Mouse (Mus musculus) lung, adult 2 months (tissue): ENCODE measurements at regions not wholly inside any gene's neighbourhood (a gene's known extent, or its start where the extent isn't known, plus 50 kb on each side); places are given as distances from the start of the nearest gene placed in this dataset.

ENCODE experiments used
- DNase-seq: peaks from one replicate; pipeline ENCODE4 v3.0.0; 2022
- H3K4me1 ChIP-seq: fragments of 200-500 bp; 2 replicates; pipeline ENCODE4 v1.6.1; 2011; ENCODE audit warnings: low read length; ENCODE audit not compliant: control insufficient read depth, insufficient read depth
- H3K4me3 ChIP-seq: fragments of 200-500 bp; replicated peaks from 2 replicates; pipeline ENCODE3; 2011; ENCODE audit warnings: low read depth, mild to moderate bottlenecking, control low read depth, low read length; ENCODE audit errors: extremely low read depth
- CTCF ChIP-seq: fragments of 200-500 bp; IDR thresholded peaks from 2 replicates; pipeline ENCODE4 v1.5.1; 2011; ENCODE audit warnings: mild to moderate bottlenecking, low read length, control low read depth; ENCODE audit not compliant: insufficient read depth
- POLR2A ChIP-seq: fragments of 200-500 bp; IDR thresholded peaks from 2 replicates; pipeline ENCODE4 v1.6.1; 2011; ENCODE audit warnings: low read depth, mild to moderate bottlenecking, control low read depth, low read length, borderline replicate concordance; ENCODE audit errors: extremely low read depth
- WGBS: fragments of 180-500 bp; shearing (Covaris S2); methylation state at CpG from one replicate; pipeline ENCODE4 v1.1.7; 2018; 5-methylcytosine and 5-hydroxymethylcytosine counted together

- H3K4me3 ChIP-seq, result no peak overlapping the region
- no peak for DNase-seq
- H3K4me1 ChIP-seq, result 0 out of 2 replicates have a peak, but pooled peaks cover 5% of the 10 kb centered on the region
- no peak for TF ChIP-seq POLR2A
- no peak for TF ChIP-seq CTCF
- WGBS, result 56% methylated on average over 7 of the region's 7 CpGs
Observed at GRCm38 (mm10) chr3:149291473-149291872, 301.1 kb upstream of the Adgrl2 start.

DNA sequence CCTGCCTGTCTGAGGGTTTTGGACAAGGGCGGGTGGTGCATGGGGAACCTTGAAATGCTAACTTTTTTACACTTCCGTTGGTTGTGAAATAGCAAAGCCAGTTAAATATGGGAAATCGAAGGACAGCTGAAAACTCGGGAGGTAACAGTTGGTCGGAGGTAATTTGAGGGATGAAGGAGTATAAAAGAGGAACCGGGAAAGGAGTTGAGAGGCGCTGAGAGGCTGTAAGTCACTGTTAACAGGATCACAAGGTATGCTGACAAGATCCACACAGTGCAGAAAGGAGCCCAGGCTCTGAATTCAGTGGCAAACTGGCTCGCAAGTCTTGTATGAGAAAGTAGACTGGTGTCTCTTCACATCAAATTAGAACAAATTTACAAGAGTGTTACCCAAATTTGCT, 299.9 kb upstream of the Adgrl2 start:
- Histone ChIP-seq H3K4me3 (no peak overlapping the region), H3K4me1 (0 out of 2 replicates have a peak, but pooled peaks cover 2% of the 10 kb centered on the region)
- WGBS, result 74% methylated on average over 8 of the region's 8 CpGs
- TF ChIP-seq POLR2A (no peak), CTCF (no peak)
- no peak for DNase-seq

GRCm38 (mm10) chr3:149287080-149287479, 296.7 kb upstream of the Adgrl2 start:
- H3K4me3 ChIP-seq, result no peak overlapping the region
- TF ChIP-seq CTCF, result no peak
- no peak for TF ChIP-seq POLR2A
- no peaks in the 10 kb centered on the region for H3K4me1 ChIP-seq
- 89% methylated on average over 4 of the region's 4 CpGs for WGBS
- no peak for DNase-seq

DNA sequence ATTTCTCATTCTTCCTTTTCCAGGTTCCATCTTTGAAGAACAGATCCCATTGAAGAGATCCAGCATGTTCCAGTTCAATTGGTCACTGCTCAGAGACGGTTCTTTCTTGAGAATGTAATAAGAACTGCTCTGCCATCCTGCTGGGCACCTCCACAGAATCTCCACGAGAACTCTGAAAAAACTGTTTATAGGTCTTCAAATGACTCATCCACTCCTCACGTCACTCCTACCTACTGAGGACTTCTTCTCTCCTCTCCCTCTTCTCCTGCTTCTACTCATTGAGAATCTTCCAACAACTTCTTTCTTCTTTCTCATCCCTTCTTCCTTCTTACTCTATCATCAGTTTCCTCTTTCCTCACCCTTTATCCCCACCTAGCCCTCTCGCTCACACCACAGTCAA, 294.6 kb upstream of the Adgrl2 start:
- 85% methylated on average over 4 of the region's 4 CpGs for WGBS
- no peak for TF ChIP-seq POLR2A
- TF ChIP-seq CTCF, result no peak

GRCm38 (mm10) chr3:149280807-149281789, 290.7 kb upstream of the Adgrl2 start:
- H3K4me1 ChIP-seq, result peaks cover 3% of the 10 kb centered on the region; the same call in 1 of the 2 replicates
- no peak overlapping the region for H3K4me3 ChIP-seq
- TF ChIP-seq POLR2A (no peak), CTCF (no peak)
- 56% methylated on average over 9 of the region's 9 CpGs for WGBS
- no peak for DNase-seq

More for the DNA sequence above, 294.6 kb upstream of the Adgrl2 start:
- Histone ChIP-seq H3K4me1 (peaks cover 3% of the 10 kb centered on the region; the same call in 1 of the 2 replicates), H3K4me3 (no peak overlapping the region)
- DNase-seq, result no peak

DNA sequence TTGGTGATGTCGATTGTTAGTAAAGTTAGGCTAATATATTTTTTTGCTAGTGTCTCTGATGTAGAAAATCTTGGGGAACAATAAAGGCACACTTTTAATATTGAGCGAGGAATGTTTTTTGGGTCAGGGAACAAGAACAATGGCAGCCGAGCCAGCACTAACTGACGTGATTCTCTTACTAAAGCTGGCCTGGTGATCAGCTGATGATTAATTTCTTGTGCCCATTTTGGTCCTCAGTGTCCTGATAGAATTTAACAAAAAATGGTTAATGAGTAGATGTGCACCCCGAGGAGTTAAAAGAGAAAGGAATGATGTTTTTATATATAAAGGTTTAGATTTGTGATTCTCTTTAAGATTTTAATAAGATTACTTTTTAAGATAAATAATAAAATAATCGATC, 289.0 kb upstream of the Adgrl2 start:
- WGBS, result 90% methylated on average over 6 of the region's 6 CpGs
- DNase-seq, result no peak
- TF ChIP-seq POLR2A, result no peak
- no peak for TF ChIP-seq CTCF
- no peak overlapping the region for H3K4me3 ChIP-seq
- peaks cover 3% of the 10 kb centered on the region; the same call in 1 of the 2 replicates for H3K4me1 ChIP-seq

DNA sequence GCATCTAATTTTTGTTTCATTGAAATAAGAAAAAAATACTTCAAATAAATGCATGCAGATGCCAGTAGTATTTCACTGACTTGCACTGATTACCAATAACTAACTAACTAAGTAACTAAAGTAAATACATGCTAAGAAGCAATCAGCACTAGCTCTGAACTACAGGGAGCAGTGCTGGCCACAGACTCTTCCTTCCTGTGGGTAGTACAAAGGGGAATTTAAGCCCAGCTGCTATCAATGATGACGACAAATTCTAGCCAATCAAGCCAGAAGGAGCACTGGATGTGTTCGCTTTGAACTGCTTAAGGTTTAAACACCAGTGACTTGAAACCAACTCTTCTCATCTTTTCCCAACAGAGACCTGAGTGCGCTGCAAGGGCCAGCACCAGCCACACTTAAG, 287.5 kb upstream of the Adgrl2 start:
- WGBS, result 56% methylated on average over 3 of the region's 3 CpGs
- H3K4me3 ChIP-seq, result no peak overlapping the region
- no peak for TF ChIP-seq CTCF
- TF ChIP-seq POLR2A, result no peak
- no peak for DNase-seq
- H3K4me1 ChIP-seq, result peaks cover 3% of the 10 kb centered on the region; the same call in 1 of the 2 replicates

DNA sequence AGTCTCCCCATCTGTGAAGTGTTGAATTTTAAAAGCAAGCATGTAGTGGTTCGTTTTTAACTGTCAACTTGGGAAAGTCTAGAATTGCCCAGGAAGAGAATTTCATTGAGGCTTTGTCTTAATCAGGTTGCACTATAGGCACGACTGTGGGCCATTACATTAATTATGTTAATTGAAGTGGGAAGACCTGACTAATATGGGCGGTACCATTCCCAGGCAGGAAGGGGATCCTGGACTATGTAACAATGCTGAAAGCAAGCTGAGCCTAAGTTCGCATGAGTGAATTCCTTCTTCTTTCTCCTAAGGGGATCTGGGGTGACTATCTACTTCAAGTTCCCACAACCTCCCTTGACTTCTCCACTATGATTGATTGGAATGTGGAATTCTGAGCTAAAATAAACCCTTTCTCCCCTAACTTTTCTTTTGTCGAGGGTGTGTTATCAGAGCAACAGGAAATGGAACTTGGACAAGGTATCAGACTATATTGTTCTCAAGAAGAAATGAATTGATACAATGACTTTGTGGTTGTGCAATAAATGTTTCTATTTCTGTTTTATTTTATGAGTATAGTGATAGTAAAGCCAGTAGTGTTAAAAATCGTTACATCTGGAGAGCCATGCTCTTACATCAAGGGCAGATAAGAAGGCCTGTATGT, 285.2 kb upstream of the Adgrl2 start:
- no peak for DNase-seq

DNA sequence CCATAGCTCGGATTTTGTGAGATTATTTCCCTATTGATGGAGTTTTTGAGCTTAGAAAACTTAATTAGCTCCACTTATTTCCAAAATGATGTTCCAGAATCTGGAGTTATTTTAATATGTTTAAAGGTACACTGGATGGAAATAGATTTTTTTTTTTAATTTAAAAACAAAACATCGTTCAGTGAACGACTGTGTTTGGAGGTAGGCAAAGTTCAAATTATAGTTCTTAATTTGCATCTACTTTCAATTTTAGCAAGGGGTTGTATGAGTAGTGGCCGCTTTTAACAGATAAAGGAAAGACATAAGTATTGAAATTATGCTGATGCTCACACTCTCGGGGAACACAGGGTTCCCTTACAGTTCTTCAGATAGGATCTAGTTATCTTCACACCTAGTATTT, 284.6 kb upstream of the Adgrl2 start:
- 91% methylated on average over 5 of the region's 5 CpGs for WGBS
- no peak for DNase-seq
- Histone ChIP-seq H3K4me3 (no peak overlapping the region), H3K4me1 (no peaks in the 10 kb centered on the region)
- TF ChIP-seq POLR2A, result no peak
- TF ChIP-seq CTCF, result no peak

More for the DNA sequence above, 285.2 kb upstream of the Adgrl2 start:
- no peaks in the 10 kb centered on the region for H3K4me1 ChIP-seq
- TF ChIP-seq POLR2A, result no peak
- TF ChIP-seq CTCF, result no peak
- WGBS, result 49% methylated on average over 6 of the region's 6 CpGs
- no peak overlapping the region for H3K4me3 ChIP-seq
